Mouse (Mus musculus) frontal cortex, postnatal 14 days (tissue): Measurements from ENCODE around the gene Kdr.

Experiments used
- DNase-seq, 2 experiments: peaks; one replicate each; pipeline ENCODE4 v3.0.0; 2022; ENCODE audit warnings: low spot score in 2 of 2

Kdr gene

GRCm38 (mm10) chr5:75919601-75920000, 58.7 kb downstream of the Kdr start:
- DNase-seq = no peak

- DNase-seq = no peak
These were observed 60.1 kb downstream of the Kdr start for GRCm38 (mm10) chr5:75918139-75918538.

- DNase-seq = no peak
These were observed 61.0 kb downstream of the Kdr start for GRCm38 (mm10) chr5:75917231-75917630.

- DNase-seq = no peak
These were observed 72.2 kb downstream of the Kdr start for GRCm38 (mm10) chr5:75906102-75906501.

GRCm38 (mm10) chr5:75900231-75900920, 77.9 kb downstream of the Kdr start:
- no peak for DNase-seq

GRCm38 (mm10) chr5:75895351-75895750, 82.9 kb downstream of the Kdr start:
- DNase-seq = no peak

- no peak for DNase-seq
These were observed 85.2 kb downstream of the Kdr start for GRCm38 (mm10) chr5:75892956-75893471.
